Mouse (Mus musculus): ENCODE data around the gene 1110051M20Rik. TPM values are rescaled to one million over a fixed set of nuclear protein-coding genes. Genes with fewer than 3 reads are reported as not detected.

The 1110051M20Rik gene
- polyA plus RNA-seq, 1 experiment = 4.4 TPM

- Histone ChIP-seq H3K4me3 (ENCODE audit: insufficient read depth, low read depth, low read length) (no peak overlapping the region), H3K4me1 (ENCODE audit: control insufficient read depth, insufficient read depth, insufficient read length, low read length) (no peaks in the 10 kb centered on the region), H3K27ac (replicated peaks; ENCODE audit: low read depth, low read length) (no peak overlapping the region)
Measured at GRCm38 (mm10) chr2:91449662-91450061, 5.2 kb upstream of the 1110051M20Rik start.

- H3K4me1 ChIP-seq (ENCODE audit: control insufficient read depth, insufficient read depth, insufficient read length, low read length) = no peaks in the 10 kb centered on the region
- no peak overlapping the region for H3K27ac ChIP-seq (replicated peaks; ENCODE audit: low read depth, low read length)
- H3K4me3 ChIP-seq (ENCODE audit: insufficient read depth, low read depth, low read length) = no peak overlapping the region
Measured at GRCm38 (mm10) chr2:91442241-91442640, 2.3 kb downstream of the 1110051M20Rik start.

- no peak overlapping the region for H3K27ac ChIP-seq (replicated peaks; ENCODE audit: low read depth, low read length)
- no peak overlapping the region for H3K4me3 ChIP-seq (ENCODE audit: insufficient read depth, low read depth, low read length)
- no peaks in the 10 kb centered on the region for H3K4me1 ChIP-seq (ENCODE audit: control insufficient read depth, insufficient read depth, insufficient read length, low read length)
Measured at GRCm38 (mm10) chr2:91441715-91442114, 2.8 kb downstream of the 1110051M20Rik start.

GRCm38 (mm10) chr2:91440686-91441085 lies 3.8 kb downstream of the 1110051M20Rik start:
- no peaks in the 10 kb centered on the region for H3K4me1 ChIP-seq (ENCODE audit: control insufficient read depth, insufficient read depth, insufficient read length, low read length)
- H3K4me3 ChIP-seq (ENCODE audit: insufficient read depth, low read depth, low read length) = no peak overlapping the region
- no peak overlapping the region for H3K27ac ChIP-seq (replicated peaks; ENCODE audit: low read depth, low read length)

- Histone ChIP-seq H3K4me1 (ENCODE audit: control insufficient read depth, insufficient read depth, insufficient read length, low read length) (no peaks in the 10 kb centered on the region), H3K4me3 (ENCODE audit: insufficient read depth, low read depth, low read length) (no peak overlapping the region), H3K27ac (replicated peaks; ENCODE audit: low read depth, low read length) (no peak overlapping the region)
Measured at GRCm38 (mm10) chr2:91439876-91440275, 4.6 kb downstream of the 1110051M20Rik start.

GRCm38 (mm10) chr2:91439271-91439670 lies 5.2 kb downstream of the 1110051M20Rik start:
- H3K4me1 ChIP-seq (ENCODE audit: control insufficient read depth, insufficient read depth, insufficient read length, low read length) = no peaks in the 10 kb centered on the region
- no peak overlapping the region for H3K4me3 ChIP-seq (ENCODE audit: insufficient read depth, low read depth, low read length)
- H3K27ac ChIP-seq (replicated peaks; ENCODE audit: low read depth, low read length) = no peak overlapping the region

GRCm38 (mm10) chr2:91437116-91437815 lies 7.2 kb downstream of the 1110051M20Rik start:
- Histone ChIP-seq H3K4me3 (ENCODE audit: insufficient read depth, low read depth, low read length) (no peak overlapping the region), H3K27ac (replicated peaks; ENCODE audit: low read depth, low read length) (no peak overlapping the region), H3K4me1 (ENCODE audit: control insufficient read depth, insufficient read depth, insufficient read length, low read length) (no peaks in the 10 kb centered on the region)

GRCm38 (mm10) chr2:91436713-91437112 lies 7.8 kb downstream of the 1110051M20Rik start:
- Histone ChIP-seq H3K4me1 (ENCODE audit: control insufficient read depth, insufficient read depth, insufficient read length, low read length) (no peaks in the 10 kb centered on the region), H3K27ac (replicated peaks; ENCODE audit: low read depth, low read length) (no peak overlapping the region), H3K4me3 (ENCODE audit: insufficient read depth, low read depth, low read length) (no peak overlapping the region)

- H3K4me1 ChIP-seq (ENCODE audit: control insufficient read depth, insufficient read depth, insufficient read length, low read length) = no peaks in the 10 kb centered on the region
- H3K27ac ChIP-seq (replicated peaks; ENCODE audit: low read depth, low read length) = no peak overlapping the region
- no peak overlapping the region for H3K4me3 ChIP-seq (ENCODE audit: insufficient read depth, low read depth, low read length)
Measured at GRCm38 (mm10) chr2:91430600-91430919, 13.9 kb downstream of the 1110051M20Rik start.

- Histone ChIP-seq H3K4me3 (ENCODE audit: insufficient read depth, low read depth, low read length) (no peak overlapping the region), H3K27ac (replicated peaks; ENCODE audit: low read depth, low read length) (no peak overlapping the region), H3K4me1 (ENCODE audit: control insufficient read depth, insufficient read depth, insufficient read length, low read length) (no peaks in the 10 kb centered on the region)
Measured at GRCm38 (mm10) chr2:91429915-91430599, 14.4 kb downstream of the 1110051M20Rik start.

- H3K4me1 ChIP-seq (ENCODE audit: control insufficient read depth, insufficient read depth, insufficient read length, low read length) = no peaks in the 10 kb centered on the region
- no peak overlapping the region for H3K4me3 ChIP-seq (ENCODE audit: insufficient read depth, low read depth, low read length)
- H3K27ac ChIP-seq (replicated peaks; ENCODE audit: low read depth, low read length) = no peak overlapping the region
Measured at GRCm38 (mm10) chr2:91429146-91429545, 15.4 kb downstream of the 1110051M20Rik start.

GRCm38 (mm10) chr2:91426321-91426720 lies 18.2 kb downstream of the 1110051M20Rik start:
- Histone ChIP-seq H3K4me1 (ENCODE audit: control insufficient read depth, insufficient read depth, insufficient read length, low read length) (no peaks in the 10 kb centered on the region), H3K4me3 (ENCODE audit: insufficient read depth, low read depth, low read length) (no peak overlapping the region), H3K27ac (replicated peaks; ENCODE audit: low read depth, low read length) (no peak overlapping the region)

GRCm38 (mm10) chr2:91424061-91424720 lies 20.3 kb downstream of the 1110051M20Rik start:
- no peaks in the 10 kb centered on the region for H3K4me1 ChIP-seq (ENCODE audit: control insufficient read depth, insufficient read depth, insufficient read length, low read length)
- no peak overlapping the region for H3K27ac ChIP-seq (replicated peaks; ENCODE audit: low read depth, low read length)
- H3K4me3 ChIP-seq (ENCODE audit: insufficient read depth, low read depth, low read length) = no peak overlapping the region

GRCm38 (mm10) chr2:91421641-91422040 lies 22.9 kb downstream of the 1110051M20Rik start:
- H3K4me1 ChIP-seq (ENCODE audit: control insufficient read depth, insufficient read depth, insufficient read length, low read length) = no peaks in the 10 kb centered on the region
- H3K4me3 ChIP-seq (ENCODE audit: insufficient read depth, low read depth, low read length) = no peak overlapping the region
- H3K27ac ChIP-seq (replicated peaks; ENCODE audit: low read depth, low read length) = no peak overlapping the region

- Histone ChIP-seq H3K4me3 (ENCODE audit: insufficient read depth, low read depth, low read length) (no peak overlapping the region), H3K27ac (replicated peaks; ENCODE audit: low read depth, low read length) (no peak overlapping the region), H3K4me1 (ENCODE audit: control insufficient read depth, insufficient read depth, insufficient read length, low read length) (no peaks in the 10 kb centered on the region)
Measured at GRCm38 (mm10) chr2:91413811-91414210, 30.7 kb downstream of the 1110051M20Rik start.

- Histone ChIP-seq H3K27ac (replicated peaks; ENCODE audit: low read depth, low read length) (no peak overlapping the region; the same call in 1 of the 2 replicates), H3K4me1 (ENCODE audit: control insufficient read depth, insufficient read depth, insufficient read length, low read length) (no peaks in the 10 kb centered on the region), H3K4me3 (ENCODE audit: insufficient read depth, low read depth, low read length) (no peak overlapping the region)
Measured at GRCm38 (mm10) chr2:91412361-91412760, 32.1 kb downstream of the 1110051M20Rik start.

Data from brown adipose tissue, adult 24 weeks (tissue).